Mouse (Mus musculus) layer of hippocampus, adult 9-11 months (tissue): ENCODE results near the gene Nfic.

Experiments
- DNase-seq: peaks from one replicate; pipeline ENCODE4 v3.0.0; 2022

The Nfic gene

DNA sequence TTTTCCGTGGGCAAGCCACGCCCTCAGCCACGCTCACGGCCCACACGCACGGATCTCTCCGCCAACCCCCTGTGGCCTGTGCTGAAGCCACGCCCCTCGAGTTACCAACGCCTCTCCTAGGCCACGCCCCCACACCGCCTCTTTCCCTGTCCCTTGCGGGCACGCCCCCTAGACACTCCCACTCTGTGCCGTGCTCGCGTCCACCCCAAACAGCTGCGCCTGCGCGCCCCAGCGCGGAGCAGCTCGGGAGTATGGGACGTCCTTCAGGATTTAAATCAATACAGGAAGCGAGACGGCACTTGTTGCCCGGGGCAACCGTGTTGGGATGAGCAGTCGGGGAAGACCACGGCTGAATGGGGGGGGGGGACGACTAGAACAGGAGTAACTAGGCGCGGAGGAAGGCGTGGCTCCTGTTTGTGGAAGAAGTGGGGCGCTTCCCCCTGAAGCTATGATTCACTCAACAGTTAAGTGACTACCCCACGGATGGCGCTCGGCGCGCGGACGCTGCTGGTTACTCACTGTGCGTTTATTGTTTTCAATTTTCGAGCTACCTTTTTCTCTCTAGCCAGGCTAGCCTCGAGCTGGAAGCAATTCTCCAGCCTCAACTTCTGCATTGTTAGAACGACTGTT, 76.8 kb downstream of the Nfic start:
- peak; percentile 100 for DNase-seq

GRCm38 (mm10) chr10:81377793-81378552, 77.5 kb downstream of the Nfic start, which contains the start of gene Fzr1:
Gene Fzr1, minus strand, starts transcription at chr10:81378516.
- DNase-seq: no peak

GRCm38 (mm10) chr10:81377362-81377664, 78.1 kb downstream of the Nfic start:
- no peak for DNase-seq

DNA sequence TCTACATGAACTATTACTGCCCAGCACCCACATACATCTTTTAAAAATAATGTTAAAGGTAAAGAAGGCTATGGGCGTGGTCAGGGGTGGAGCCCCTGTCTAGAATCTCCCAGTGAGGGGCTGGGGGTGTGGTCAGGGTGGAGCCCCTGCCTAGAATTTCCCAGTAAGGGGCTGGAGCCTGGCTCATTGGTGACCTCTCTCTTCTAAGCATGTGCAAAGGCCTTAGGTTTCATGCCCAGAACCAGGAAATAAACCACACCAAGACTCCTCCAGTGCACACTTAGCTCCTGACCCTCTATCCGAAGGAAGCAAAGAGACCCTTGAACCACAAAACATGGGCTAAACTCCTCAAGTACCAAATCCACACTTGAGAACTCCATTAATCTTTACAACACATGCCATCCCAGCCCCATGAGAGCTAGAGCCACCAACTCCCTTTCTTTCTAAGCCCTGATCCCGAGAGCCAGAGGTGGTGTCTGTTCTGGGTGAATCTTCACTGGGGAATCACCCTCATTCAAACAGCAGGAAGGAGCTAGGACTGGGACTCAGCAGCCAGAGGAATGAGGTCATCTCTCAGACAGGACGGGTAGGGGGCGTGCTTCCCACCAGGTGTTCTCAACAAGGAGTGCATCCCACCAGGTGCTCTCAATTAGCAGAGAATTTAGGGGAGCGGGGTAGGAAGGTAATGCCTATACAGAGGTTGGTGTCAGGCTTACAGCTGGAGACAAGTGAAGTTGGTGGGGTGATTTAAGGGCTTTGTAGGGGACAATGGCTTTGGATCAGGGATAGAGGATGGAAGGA, 78.7 kb downstream of the Nfic start:
- no peak for DNase-seq

DNA sequence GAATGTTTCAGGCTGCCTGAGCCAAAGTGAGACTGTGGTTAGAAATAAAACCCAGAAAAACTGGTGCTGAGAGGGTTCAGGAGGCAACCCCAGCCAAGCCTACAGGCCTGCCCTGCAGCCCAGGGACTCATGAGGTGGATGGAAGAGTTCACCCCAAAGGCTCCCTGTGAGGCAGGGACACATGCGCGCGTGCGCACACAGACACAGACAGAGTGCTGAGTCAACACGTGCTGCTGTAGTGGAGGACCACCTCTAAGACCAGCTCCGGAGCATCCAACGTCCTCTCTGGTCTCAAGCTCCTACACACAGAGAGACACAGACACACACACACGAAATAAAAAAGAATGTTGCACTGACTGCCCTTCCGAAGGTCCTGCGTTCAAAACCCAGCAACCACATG, 80.1 kb downstream of the Nfic start:
- DNase-seq: no peak

DNA sequence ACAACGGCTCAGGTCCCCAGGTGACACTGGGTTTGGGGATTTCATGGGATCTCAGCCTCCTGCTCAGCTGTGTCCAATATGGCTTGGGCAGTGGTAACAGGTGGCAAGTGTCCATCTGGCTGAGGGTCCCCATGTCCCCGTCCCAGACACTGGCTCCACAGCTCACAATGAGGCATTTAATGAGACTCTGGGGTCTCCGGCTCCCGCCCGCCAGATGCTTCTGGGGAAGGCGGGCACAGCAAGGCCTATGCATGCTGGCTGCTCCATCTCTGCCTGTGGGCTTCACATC, 88.3 kb downstream of the Nfic start:
- DNase-seq: no peak

DNA sequence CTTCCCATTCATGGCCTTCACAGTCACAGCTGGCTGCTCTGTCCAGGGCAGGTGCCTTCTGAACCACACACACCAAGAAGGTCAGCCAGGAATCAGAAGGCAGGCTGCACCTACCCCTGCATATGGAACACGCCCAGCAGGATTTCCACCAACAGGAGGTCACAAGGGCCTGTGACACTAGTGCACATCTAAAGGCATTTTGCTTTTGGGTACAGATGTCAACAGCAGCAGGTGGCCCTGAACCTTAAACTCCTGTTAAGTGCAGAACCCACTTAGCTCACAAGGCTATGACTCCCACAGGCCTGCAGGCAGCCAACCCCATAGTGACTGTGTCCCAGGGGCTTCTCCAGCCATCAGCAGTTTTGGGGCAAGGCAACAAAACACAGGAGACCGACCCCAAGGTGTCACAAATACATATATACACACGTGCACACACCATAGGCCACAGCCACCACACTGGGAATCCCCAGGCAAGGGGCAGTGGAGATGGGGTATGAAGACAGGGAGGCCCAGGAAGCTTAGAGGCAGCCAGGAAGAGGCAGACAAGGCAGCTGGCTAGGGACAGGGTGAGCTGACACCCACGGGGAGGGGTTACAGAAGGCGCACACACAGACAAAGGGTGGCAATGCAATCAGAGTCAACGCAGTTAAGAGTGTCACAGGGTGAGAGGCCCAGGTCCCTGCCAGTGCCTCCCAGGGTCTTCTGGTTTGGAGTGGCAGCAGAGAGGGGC, 88.8 kb downstream of the Nfic start:
- no peak for DNase-seq

GRCm38 (mm10) chr10:81365672-81366476, 89.6 kb downstream of the Nfic start, which contains the start of gene 4930404N11Rik:
Gene 4930404N11Rik, minus strand, starts transcription at chr10:81365816.
- DNase-seq: no peak

DNA sequence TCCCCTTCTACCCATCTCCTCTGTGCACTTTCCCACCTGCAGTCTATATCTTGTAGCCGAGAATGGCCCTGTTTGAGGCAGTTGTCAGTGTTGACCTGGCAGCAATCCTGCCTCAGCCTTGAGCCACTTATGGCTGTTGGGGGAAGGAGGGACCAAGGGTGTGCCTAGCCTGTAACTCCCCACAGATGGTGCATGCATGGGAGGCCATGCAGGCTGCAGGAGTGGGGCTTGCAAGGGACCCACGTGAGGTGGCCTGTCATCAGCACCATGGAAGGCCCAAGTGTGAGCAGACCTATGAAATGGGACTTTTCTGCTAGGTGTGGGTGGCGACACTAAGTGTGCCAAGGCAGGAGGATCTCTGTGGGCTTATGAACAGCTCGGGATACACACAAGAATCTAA, 90.4 kb downstream of the Nfic start:
- peak; percentile 67 for DNase-seq

- DNase-seq: no peak
Measured at GRCm38 (mm10) chr10:81364666-81365065, 90.8 kb downstream of the Nfic start.

GRCm38 (mm10) chr10:81363436-81364346, 91.7 kb downstream of the Nfic start:
- no peak for DNase-seq

GRCm38 (mm10) chr10:81362336-81362949, 93.0 kb downstream of the Nfic start:
- no peak for DNase-seq

DNA sequence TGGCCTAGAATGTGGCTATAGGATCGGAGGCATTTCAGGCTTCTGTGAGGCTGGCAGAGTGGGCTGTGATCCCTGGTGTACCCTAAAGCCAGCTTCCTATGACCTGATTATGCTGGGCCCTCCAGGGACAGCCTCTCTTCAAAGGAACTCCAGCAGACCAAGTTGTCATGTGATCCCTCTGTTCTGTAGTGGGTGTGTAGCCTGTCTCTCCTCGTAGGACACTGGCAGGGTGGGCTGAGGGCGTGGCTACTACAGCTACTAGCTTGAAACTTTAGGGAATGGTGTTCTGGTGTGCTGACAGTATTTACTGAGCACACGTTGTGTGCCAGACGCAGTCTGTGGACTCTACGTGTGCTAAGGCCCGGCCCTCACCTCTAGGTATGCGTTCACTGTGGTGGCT, 94.7 kb downstream of the Nfic start:
- no peak for DNase-seq

DNA sequence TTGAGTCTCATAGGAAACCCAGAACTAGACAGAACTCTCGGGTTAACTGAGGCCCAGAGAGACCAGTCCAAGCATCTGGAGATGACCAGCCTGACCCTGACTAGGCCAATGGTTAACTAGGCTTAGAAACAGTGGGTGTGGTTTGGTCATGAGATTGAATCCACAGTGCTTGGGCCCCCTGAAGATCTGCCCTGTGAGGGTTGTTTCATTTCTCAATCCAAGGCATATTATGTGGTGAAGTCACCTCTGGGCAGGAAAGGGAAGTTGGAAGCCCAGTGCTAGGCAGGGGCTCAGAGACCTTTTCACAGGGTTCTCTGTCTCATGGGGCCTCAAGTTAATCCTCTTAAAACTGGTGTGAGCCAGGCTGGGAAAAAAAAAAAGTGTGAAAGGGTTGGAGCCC, 96.6 kb downstream of the Nfic start:
- DNase-seq: no peak

GRCm38 (mm10) chr10:81358209-81358608, 97.2 kb downstream of the Nfic start:
- no peak for DNase-seq

DNA sequence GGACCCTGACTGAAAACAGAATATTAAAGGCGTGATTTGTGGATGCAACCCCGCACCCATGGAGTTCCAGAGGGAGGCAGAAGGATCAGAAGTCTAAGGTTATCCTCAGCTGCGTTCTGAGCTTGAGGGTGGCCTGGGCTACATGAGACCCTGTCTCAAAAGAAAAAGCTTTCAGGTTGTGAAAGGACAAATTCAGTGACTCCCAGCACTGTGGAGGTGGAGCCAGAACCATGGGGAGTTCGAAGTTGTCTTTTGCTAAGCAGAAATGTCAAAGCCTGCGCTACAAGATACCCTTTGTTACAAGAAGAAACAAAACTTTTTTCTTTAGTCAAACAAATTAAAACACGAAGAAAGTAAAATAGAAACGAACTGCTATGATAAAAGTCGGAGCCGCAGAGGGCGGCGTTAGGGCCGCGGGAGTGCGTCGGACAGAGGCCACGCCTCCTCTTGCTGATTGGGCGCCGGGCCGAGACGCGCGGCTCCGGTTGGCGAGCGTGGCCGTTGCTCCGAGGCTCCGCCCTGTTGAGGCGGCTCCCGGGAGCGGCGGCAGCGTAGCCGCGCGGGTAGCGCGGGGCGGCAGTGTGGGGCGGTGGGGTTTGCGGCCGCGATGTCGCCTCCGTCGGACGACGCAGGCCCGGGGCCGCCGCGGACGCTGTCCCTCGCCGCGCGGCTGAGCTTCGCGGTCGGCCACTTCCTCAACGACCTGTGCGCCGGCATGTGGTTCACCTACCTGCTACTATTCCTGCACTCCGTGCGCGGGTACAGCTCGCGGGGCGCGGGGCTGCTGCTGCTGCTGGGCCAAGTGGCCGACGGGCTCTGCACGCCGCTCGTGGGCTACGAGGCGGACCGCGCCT, 98.2 kb downstream of the Nfic start, which contains the start of gene Mfsd12:
TSS of gene Mfsd12 (plus strand) at position 501 of the 854 bp plus-strand sequence.
- DNase-seq: peak; percentile 90

DNA sequence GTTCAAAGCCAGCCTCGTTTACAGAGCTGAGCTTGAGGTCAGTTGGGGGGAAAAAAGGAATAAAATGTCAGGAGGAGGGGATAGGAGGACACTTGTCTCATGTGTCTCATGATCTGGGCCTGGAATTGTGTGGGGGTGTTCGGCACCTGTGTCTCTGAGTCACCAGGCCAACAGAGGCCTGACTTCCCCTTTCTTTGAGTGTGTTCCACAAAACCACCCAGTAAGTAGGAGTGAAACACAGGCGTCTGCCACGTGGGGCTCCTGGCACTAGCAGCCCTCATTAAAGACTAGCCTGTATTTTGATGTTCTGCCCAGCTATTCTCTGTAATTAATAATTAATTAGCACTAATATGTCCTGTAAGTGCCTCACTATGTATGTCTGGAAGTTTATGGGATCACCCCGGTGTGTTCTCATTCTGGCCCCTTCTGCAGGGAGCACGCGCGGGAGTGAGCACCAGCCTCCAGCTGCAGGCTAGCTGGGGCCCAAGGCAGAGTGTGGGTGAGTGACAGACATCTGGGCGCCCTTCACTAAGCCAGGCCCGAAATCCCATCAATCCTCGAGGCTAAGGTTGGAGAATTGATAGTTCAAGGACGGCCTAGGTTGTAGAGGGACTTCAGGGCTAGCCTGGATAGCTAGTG, 99.0 kb downstream of the Nfic start:
- peak; percentile 83 for DNase-seq

DNA sequence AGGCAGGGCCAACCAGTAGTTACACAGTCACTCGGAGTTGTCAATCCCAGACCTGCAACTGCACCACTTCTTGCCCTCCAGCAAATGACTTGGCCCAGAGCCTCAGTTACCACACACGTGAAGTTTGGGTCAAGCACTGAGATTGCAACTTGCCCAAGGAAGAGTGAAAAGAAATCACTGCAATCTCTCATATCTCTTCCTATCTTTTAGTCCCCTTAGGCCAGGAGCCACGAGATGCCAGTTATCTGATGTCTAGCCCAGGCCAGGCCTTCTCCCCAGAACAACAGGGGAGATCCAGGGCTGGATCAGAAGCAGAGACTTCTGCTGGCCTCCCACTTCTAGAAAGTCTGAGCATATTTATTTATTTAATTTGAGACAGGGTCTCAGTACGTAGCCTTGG, 99.9 kb downstream of the Nfic start:
- no peak for DNase-seq

- DNase-seq: no peak
Measured at GRCm38 (mm10) chr10:81354738-81355477, 100.5 kb downstream of the Nfic start.
